Mouse (Mus musculus) limb, embryonic 13.5 days (tissue): ENCODE results near the gene Insyn1. TPM values are rescaled to one million over a fixed set of nuclear protein-coding genes. Genes with fewer than 3 reads are reported as not detected.

Experiments
- ATAC-seq: fragments of 200-750 bp; cut with Nextera tagmentation; 2 replicates; pipeline ENCODE4 v1.8.0; 2017; ENCODE audit warnings: low read depth, moderate number of reproducible peaks, moderate TSS enrichment; ENCODE audit not compliant: low FRiP score
- H3K27ac ChIP-seq: fragments of 300-500 bp; sonication (generic); 2 replicates; pipeline ENCODE4 v1.5.1; 2015; ENCODE audit warnings: inconsistent platforms, mild to moderate bottlenecking, moderate library complexity
- H3K27me3 ChIP-seq: fragments of 300-500 bp; sonication (generic); 2 replicates; pipeline ENCODE4 v1.6.1; 2015; ENCODE audit warnings: mild to moderate bottlenecking, inconsistent platforms
- H3K36me3 ChIP-seq: fragments of 300-500 bp; sonication (generic); 2 replicates; pipeline ENCODE4 v1.6.1; 2015; ENCODE audit warnings: inconsistent platforms, mild to moderate bottlenecking, moderate library complexity
- H3K4me1 ChIP-seq: fragments of 300-500 bp; sonication (generic); 2 replicates; pipeline ENCODE4 v1.6.1; 2015; ENCODE audit warnings: inconsistent platforms
- H3K4me2 ChIP-seq: fragments of 300-500 bp; sonication (generic); replicated peaks from 2 replicates; pipeline ENCODE4 v1.6.1; 2015; ENCODE audit warnings: inconsistent platforms, mild to moderate bottlenecking, moderate library complexity
- H3K4me3 ChIP-seq: fragments of 300-500 bp; sonication (generic); 2 replicates; pipeline ENCODE4 v1.5.1; 2015; ENCODE audit warnings: moderate library complexity, mild to moderate bottlenecking, inconsistent platforms
- H3K9ac ChIP-seq: fragments of 300-500 bp; sonication (generic); 2 replicates; pipeline ENCODE4 v1.6.1; 2015; ENCODE audit warnings: mild to moderate bottlenecking, inconsistent platforms
- H3K9me3 ChIP-seq: fragments of 300-500 bp; sonication (generic); 2 replicates; pipeline ENCODE4 v1.6.1; 2016; ENCODE audit warnings: inconsistent platforms
- WGBS: fragments of 180-500 bp; shearing (Covaris S2); methylation state at CpG from one replicate; pipeline ENCODE4 v1.1.7; 2015; 5-methylcytosine and 5-hydroxymethylcytosine counted together
- polyA plus RNA-seq: library from polyadenylated mRNA; unstranded; fragments of >200 nt; fragmentation: Nextera tagmentation; extraction: Ambion mirVana; gene quantifications from 2 replicates; pipeline ENCODE4 v1.2.1, GENCODE M21; 2015

The Insyn1 gene
- 2.1 and 3.6 TPM in 2 replicates for polyA plus RNA-seq

DNA sequence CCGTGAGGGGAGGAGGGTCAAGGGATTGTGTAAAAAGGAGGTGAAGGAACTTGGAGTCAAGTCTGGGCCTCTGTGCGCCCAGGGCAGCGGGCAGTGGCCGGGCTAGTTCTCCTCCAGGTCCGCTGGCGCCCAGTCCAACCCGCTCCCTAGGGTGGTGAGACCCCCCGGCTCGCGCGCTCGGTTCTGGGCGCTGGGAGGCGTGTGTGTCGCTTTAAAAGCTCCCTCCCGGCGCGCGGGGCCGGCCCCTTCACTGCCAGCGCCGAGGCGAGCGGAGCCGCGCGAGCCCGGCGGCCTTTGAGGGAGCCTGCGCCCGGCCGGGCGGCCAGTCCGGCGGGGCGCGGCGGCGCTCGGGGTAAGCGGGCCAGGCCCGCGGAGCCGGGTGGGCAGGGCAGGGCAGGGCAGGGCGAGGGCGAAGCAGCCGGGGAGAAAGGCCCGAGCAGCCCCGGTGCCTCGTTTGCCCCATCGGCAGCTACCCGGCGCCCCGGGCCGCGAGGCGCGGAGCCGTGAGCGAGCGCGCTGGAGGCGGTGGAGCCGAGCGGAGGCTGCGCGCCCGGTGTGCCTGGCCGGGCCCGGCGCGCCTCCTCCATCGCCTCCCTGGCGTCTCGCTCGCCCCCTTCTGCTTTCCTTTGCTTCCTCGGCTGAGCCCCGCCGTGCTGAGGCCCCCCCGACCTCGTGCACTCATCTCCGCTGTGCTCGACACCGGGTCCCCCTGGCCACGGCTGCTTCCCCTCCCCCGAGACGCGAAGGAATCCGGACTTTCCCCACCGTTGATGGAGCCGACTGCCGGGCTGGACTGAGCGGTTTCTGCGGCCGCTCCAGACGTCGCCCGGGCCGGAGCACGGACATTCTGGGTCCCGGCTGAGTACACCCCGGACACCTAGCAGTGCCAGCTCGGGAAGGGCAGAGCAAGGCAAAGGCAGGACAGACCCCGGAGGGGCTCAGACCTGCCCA lies at the start of gene Insyn1:
Gene Insyn1, plus strand, starts transcription at position 753 of the 951 bp plus-strand sequence.
- Histone ChIP-seq H3K4me1 (peaks cover 34% of the 10 kb centered on the region), H3K4me3 (peak within 1 kb of the TSS; percentile 77), H3K9ac (peak within 1 kb of the TSS; percentile 88), H3K9me3 (no peaks in the 10 kb centered on the region), H3K4me2 (peak within 1 kb of the TSS; percentile 97), H3K27ac (peak within 1 kb of the TSS; percentile 92), H3K36me3 (peaks cover 5% of the 10 kb centered on the region; the same call in 1 of the 2 replicates), H3K27me3 (peaks cover 28% of the 10 kb centered on the region)
- under 1% methylated on average over 73 of the region's 104 CpGs for WGBS
- peak; percentile 72 for ATAC-seq

DNA sequence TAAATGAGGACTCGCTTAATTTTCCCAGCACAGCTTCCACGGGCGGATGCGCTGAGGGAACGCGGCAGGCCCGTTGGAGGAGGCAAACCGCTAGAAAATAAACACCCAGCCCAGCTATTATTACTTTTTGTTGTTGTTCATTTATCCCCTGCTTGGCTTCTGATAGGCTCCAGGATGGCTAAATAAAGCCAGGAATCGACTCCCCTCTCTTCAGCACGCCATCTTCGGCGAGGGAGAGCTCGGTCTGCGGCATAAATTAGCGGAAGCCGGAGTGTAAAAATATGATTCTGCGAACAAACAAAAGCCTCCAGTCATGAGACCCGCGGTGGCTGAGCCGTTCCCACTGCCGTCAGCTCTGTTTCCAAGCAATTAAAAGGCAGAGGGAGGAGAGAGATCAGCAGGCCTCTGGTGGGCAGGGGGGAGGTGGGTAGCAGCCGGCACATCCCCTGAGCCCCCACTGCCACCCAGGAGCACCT lies 49.4 kb upstream of the Insyn1 start:
- no peaks in the 10 kb centered on the region for H3K27me3 ChIP-seq
- WGBS = 69% methylated on average over 22 of the region's 22 CpGs
- H3K4me2 ChIP-seq = no peak overlapping the region
- H3K4me3 ChIP-seq = no peak overlapping the region
- H3K9ac ChIP-seq = no peak overlapping the region
- H3K36me3 ChIP-seq = no peaks in the 10 kb centered on the region
- no peaks in the 10 kb centered on the region for H3K9me3 ChIP-seq
- H3K27ac ChIP-seq = no peak overlapping the region
- ATAC-seq = no peak
- peaks cover 46% of the 10 kb centered on the region for H3K4me1 ChIP-seq

DNA sequence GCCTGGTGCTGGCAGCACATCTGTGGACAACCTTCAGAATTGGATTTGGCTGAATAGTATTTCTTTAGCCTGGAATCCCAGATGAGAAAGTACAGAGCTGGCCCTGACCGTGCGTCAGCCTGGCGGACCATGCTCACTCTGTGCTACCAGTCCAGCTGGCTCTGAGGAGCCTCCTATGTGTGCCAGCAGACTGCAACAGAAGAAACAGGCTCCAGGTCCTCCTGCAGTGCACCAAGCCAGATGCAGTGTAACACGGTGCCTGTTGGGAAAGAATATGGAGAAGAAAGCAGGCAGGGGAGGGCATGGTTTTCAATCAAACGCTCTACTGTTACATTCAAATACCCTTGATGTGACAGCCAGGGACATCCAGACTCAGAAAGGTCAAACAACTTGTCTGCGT lies 48.3 kb upstream of the Insyn1 start:
- no peak overlapping the region for H3K27ac ChIP-seq
- no peak overlapping the region for H3K9ac ChIP-seq
- no peaks in the 10 kb centered on the region for H3K36me3 ChIP-seq
- H3K4me3 ChIP-seq = no peak overlapping the region
- H3K4me2 ChIP-seq = no peak overlapping the region
- no peaks in the 10 kb centered on the region for H3K27me3 ChIP-seq
- no peak for ATAC-seq
- no peaks in the 10 kb centered on the region for H3K9me3 ChIP-seq
- 80% methylated on average over 6 of the region's 6 CpGs for WGBS
- peaks cover 45% of the 10 kb centered on the region for H3K4me1 ChIP-seq

DNA sequence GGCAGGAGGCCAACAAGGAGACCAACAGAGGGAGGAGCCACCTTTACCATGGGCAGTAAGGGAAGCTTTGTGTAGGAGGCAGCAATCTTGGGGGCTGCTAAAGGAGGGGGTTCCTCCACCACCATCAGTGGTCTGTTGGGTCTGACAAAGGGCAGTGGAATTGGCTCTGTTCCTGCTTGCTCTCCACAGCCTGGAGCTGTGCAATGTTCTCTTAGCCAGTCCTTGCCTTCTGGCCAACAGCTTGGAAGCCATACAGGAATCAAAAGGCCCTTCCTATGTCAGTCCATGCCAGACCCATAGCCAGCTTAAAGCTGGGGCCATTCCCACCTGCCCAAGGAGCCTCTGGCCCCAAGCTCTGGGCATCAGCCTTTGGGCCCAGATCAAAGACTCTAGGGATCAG lies 47.8 kb upstream of the Insyn1 start:
- no peak overlapping the region for H3K4me3 ChIP-seq
- no peak for ATAC-seq
- peaks cover 45% of the 10 kb centered on the region for H3K4me1 ChIP-seq
- H3K27me3 ChIP-seq = no peaks in the 10 kb centered on the region
- H3K9me3 ChIP-seq = no peaks in the 10 kb centered on the region
- H3K4me2 ChIP-seq = no peak overlapping the region
- H3K27ac ChIP-seq = no peak overlapping the region
- H3K36me3 ChIP-seq = no peaks in the 10 kb centered on the region
- H3K9ac ChIP-seq = no peak overlapping the region

DNA sequence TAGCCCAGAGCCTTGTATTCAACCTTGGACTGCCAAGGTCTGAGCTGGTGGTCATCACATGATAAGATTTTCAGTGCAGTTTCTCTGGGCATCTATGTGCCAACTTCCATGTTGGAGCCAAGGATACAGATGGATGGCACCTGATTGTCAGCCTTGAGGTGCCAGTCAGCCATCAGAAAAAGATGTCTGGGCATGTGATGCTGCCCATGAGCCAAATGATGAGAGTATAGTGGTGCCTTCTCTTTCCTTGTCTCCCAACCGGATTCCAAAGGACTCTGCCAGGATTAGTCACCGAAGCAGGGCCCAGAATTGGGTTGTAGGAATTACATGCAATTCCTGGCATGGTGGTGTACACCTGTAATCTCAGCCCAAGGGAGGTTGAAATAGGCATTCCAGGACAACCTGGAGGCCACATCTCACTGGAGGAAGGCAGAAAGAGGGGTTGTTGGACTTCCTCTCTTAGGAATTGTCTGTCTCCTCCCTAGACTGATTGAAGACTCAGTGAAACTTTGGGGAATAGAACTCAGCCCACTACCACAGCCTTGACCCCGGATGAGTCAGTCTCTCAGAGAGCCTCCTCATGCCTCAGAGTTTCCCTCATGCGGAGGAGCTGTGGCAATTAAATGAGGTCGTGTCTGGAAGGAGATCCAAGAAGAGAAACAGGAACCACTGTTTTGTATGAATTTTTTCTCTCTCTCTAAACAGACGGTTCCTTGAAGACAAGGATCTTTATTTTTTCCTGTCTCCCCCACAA lies 46.9 kb upstream of the Insyn1 start:
- Histone ChIP-seq H3K9ac (0 out of 2 replicates have a peak overlapping the region, but pooled peaks have one; percentile 27), H3K27ac (peak overlapping the region; percentile 75; the same call in 1 of the 2 replicates), H3K36me3 (no peaks in the 10 kb centered on the region), H3K9me3 (no peaks in the 10 kb centered on the region), H3K27me3 (no peaks in the 10 kb centered on the region), H3K4me2 (no peak overlapping the region), H3K4me3 (no peak overlapping the region), H3K4me1 (peaks cover 37% of the 10 kb centered on the region)
- 56% methylated on average over 6 of the region's 6 CpGs for WGBS
- no peak for ATAC-seq

DNA sequence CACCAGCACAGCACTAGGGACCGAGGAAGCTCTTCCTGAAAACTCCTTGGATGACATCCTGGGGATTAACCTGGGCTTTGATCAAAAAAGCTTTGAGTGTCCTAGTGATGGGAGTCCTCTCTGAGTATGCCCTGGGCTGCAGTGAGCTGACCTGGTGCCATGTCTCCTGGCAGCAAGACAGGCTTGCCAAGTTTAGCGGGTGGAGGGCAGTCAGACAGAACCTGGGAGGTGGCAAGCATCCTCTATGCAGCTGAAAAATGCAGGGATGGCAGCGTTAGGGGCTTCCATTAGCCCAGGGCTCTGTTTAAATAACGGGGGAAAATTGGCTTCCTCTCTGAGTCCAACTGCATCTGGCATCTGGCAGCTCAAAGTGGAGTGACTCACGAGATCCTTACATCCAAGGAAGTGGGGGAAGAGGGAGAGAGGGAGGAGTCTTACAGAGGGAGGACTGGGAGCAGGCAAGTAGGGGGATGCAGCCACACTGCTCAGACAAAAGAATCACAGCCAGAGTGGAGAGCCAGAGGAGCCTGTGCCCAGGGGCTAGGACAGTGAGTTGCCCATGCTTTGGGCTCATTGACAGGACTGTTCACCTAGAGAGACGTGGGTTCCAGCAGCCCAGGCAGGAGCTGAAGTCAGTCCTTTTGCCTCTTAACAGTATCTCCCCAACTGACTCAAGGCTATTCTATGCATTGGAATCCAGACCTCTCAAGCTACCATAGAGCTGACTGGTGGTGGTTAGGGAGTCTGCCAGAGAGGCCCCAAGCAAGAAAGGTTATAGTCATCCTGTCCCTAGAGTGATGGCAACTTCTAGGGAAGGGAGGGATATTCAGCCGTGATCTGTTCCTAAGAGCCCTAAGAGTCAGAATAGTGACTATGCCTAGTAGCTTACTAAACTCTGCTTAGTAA lies 46.0 kb upstream of the Insyn1 start:
- Histone ChIP-seq H3K9ac (0 out of 2 replicates have a peak overlapping the region, but pooled peaks have one; percentile 27), H3K4me1 (peaks cover 40% of the 10 kb centered on the region), H3K27ac (peak overlapping the region; percentile 75; the same call in 1 of the 2 replicates), H3K36me3 (no peaks in the 10 kb centered on the region), H3K9me3 (no peaks in the 10 kb centered on the region), H3K4me2 (no peak overlapping the region; the same call in 1 of the 2 replicates), H3K4me3 (no peak overlapping the region), H3K27me3 (no peaks in the 10 kb centered on the region)
- peak; percentile 74; the same call in 1 of the 2 replicates for ATAC-seq
- WGBS = 33% methylated on average over 7 of the region's 7 CpGs

DNA sequence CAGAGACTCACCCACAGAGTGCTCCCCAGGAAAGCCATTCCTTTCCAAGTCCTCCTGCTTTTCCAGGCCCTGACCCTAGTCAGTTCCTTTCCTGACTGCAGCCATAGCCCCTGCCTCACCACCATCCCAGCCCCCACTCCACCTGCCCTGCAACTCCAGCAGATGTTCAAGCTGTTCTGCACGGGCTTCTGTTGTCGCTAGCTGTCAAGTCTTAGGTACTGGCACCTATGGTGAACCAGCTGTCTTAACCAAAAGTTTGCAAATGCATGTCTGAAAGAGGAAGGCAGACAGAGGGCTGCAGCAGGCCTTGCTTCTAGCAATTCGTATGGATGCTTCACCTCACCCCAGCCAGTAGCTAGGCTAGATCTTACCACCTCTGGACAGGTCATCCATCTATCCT lies 45.3 kb upstream of the Insyn1 start:
- Histone ChIP-seq H3K36me3 (no peaks in the 10 kb centered on the region), H3K4me3 (no peak overlapping the region), H3K27ac (no peak overlapping the region; the same call in 1 of the 2 replicates), H3K4me2 (no peak overlapping the region), H3K9ac (no peak overlapping the region), H3K27me3 (no peaks in the 10 kb centered on the region), H3K9me3 (no peaks in the 10 kb centered on the region), H3K4me1 (peaks cover 40% of the 10 kb centered on the region)
- 65% methylated on average over 3 of the region's 3 CpGs for WGBS
- ATAC-seq = no peak

DNA sequence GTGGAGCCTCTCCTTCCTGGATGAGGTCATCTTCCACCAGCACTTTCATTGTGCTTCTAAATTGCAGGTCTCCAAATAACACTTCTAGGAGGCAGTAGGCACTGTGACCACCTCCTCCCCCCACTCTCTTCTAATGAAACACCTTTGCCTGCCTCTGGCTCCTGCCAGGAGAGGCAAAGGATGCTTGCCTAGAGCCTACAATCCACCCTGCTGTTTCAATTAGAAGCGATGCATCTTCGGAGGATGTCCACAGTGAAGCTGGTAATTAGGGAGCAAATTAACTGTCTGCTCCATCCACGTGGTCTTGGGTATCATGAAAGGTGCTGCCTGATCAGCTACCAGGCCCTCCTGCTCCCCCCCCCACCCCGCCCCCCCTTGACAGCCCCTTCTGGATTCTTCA lies 41.6 kb upstream of the Insyn1 start:
- H3K4me1 ChIP-seq = peaks cover 25% of the 10 kb centered on the region
- no peaks in the 10 kb centered on the region for H3K9me3 ChIP-seq
- H3K4me2 ChIP-seq = no peak overlapping the region
- H3K27me3 ChIP-seq = no peaks in the 10 kb centered on the region
- WGBS = 37% methylated on average over 4 of the region's 4 CpGs
- H3K36me3 ChIP-seq = no peaks in the 10 kb centered on the region
- H3K27ac ChIP-seq = no peak overlapping the region
- H3K9ac ChIP-seq = no peak overlapping the region
- ATAC-seq = no peak
- no peak overlapping the region for H3K4me3 ChIP-seq

DNA sequence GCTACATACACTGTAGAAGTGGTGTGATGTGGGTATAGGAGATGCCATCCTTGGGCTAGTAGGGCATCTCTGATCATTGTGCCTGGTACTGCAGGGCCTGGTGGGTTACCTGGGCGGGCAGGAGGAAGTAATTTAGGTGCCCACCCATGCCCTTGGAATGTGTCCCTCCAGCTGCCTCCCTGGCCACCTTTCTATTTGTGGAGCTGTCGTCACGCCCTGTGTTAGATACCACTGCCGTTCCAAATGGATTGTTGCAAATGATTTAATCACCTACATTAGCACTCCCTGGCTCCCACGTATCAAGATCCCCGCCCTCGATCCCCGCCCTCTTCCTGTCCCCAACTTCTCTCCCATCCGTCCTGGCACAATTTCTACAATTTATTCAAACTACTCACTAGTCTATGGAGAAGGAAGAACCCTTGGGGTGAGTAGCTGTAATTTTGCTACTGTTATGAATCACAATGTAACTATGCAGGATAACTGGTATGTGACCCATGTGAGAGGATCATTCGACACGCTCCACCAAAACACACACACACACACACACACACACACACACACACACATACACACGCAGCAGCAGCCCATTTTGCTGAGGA lies 40.3 kb upstream of the Insyn1 start:
- Histone ChIP-seq H3K4me3 (no peak overlapping the region), H3K9me3 (no peaks in the 10 kb centered on the region), H3K36me3 (no peaks in the 10 kb centered on the region), H3K9ac (no peak overlapping the region), H3K27ac (no peak overlapping the region), H3K4me1 (peaks cover 13% of the 10 kb centered on the region), H3K27me3 (no peaks in the 10 kb centered on the region), H3K4me2 (no peak overlapping the region)
- WGBS = 73% methylated on average over 12 of the region's 12 CpGs
- no peak for ATAC-seq

DNA sequence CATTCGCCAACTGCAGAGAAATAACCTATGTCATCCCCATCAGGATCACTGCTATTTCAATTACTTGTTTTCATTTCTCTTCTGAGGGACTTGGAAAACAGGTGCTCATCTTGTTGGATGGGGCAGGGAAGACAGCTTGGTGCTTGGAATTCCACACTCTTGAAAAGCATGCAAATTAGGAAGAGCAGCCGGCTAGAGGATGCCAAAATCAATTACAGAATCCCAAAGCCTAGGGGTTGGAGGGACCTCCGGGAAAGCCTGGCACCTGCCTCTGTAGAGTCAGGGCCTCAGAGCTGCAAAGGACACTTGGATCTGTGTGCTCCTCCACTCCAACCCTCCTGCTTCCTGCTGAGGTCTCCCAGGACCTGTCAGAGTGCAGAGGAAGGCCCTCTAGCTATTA lies 38.9 kb upstream of the Insyn1 start:
- Histone ChIP-seq H3K36me3 (no peaks in the 10 kb centered on the region), H3K9ac (no peak overlapping the region), H3K27ac (no peak overlapping the region), H3K4me3 (no peak overlapping the region), H3K4me2 (no peak overlapping the region), H3K27me3 (no peaks in the 10 kb centered on the region), H3K4me1 (peaks cover 4% of the 10 kb centered on the region), H3K9me3 (no peaks in the 10 kb centered on the region)
- 40% methylated on average over 3 of the region's 3 CpGs for WGBS
- ATAC-seq = no peak

DNA sequence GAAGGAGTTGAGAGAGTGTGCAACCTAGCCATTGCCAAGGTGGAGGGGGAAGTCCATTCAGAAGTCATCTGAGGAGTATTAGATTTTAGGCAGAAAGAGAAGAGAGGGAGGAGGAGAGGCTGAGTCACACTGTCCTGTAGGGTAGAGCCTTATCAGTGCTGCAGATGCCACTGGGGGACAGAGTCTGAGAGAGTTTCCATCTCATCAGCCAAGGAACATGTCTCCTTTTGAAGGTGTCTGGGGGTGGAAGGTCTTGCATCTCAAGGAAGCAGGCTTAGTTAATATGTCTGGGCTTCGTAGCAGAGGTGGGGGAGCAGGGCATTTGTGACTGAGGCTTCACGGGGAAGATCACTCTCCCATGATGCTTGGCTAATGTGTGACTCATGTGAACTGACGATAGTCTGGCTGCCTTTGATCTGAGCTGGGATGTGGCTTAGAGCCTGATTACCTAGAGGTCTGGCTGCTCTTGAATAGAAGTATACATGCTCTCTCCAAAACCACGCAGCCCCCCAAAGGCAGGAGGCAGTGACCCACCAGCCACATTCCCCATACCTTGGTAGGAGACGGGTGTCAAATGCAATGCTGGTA lies 34.5 kb upstream of the Insyn1 start:
- WGBS = 76% methylated on average over 5 of the region's 5 CpGs
- no peaks in the 10 kb centered on the region for H3K9me3 ChIP-seq

More for the DNA sequence above, 34.5 kb upstream of the Insyn1 start:
- Histone ChIP-seq H3K4me1 (peaks cover 44% of the 10 kb centered on the region), H3K27ac (no peak overlapping the region), H3K4me3 (no peak overlapping the region), H3K27me3 (no peaks in the 10 kb centered on the region), H3K36me3 (no peaks in the 10 kb centered on the region), H3K9ac (no peak overlapping the region), H3K4me2 (no peak overlapping the region)
- no peak for ATAC-seq
